Mouse (Mus musculus) embryonic fibroblast, embryonic 13.5 days (primary cell): ENCODE results near the gene AC134908.4.

Experiments used
- CTCF ChIP-seq: IDR thresholded peaks from 2 replicates; pipeline ENCODE4 v1.5.1; 2011; ENCODE audit warnings: mild to moderate bottlenecking, control low read depth, low read length, moderate library complexity, borderline replicate concordance; ENCODE audit not compliant: insufficient read depth
- POLR2A ChIP-seq: IDR thresholded peaks from 2 replicates; pipeline ENCODE4 v1.6.1; 2011; ENCODE audit warnings: low read depth, mild to moderate bottlenecking, control low read depth, low read length, moderate library complexity

GRCm38 (mm10) chr17:25835816-25836215 lies 40.4 kb upstream of the AC134908.4 start:
- TF ChIP-seq CTCF (no peak), POLR2A (no peak)
